Mouse (Mus musculus) heart, adult 18-20 months (tissue): ENCODE results near the gene Rnf4. TPM values are rescaled to one million over a fixed set of nuclear protein-coding genes. Genes with fewer than 3 reads are reported as not detected.

Experiments
- total RNA-seq, 2 experiments: library from RNA; stranded (reverse); gene quantifications; 2 replicates each; pipeline ENCODE4 v1.2.3; 2021

Rnf4 gene
- total RNA-seq, 2 experiments from 2014 or later, result 29.1 to 32.2 TPM

Other genes with a start within 250 kb of the Rnf4 start
- gene Poln, start 166.8 kb upstream of the Rnf4 start, total RNA-seq, result 10 to 100 TPM; 10.9 to 13.0 TPM
- gene Haus3, start 166.8 kb upstream of the Rnf4 start, total RNA-seq, result 1 to 10 TPM; 5.3 TPM
- gene Mxd4, start 148.6 kb upstream of the Rnf4 start, total RNA-seq, result 10 to 100 TPM; 68.7 to 77.8 TPM
- under 1 TPM; 0.42 to 0.59 TPM for gene Zfyve28, start 47.8 kb upstream of the Rnf4 start, total RNA-seq
- gene Cfap99, start 47.7 kb upstream of the Rnf4 start, total RNA-seq, result not detected
- gene Fam193a, start 33.6 kb downstream of the Rnf4 start, total RNA-seq, result 10 to 100 TPM; 21.2 to 29.8 TPM
- gene Tnip2, start 177.7 kb downstream of the Rnf4 start, total RNA-seq, result 1 to 10 TPM; 5.7 to 5.9 TPM
- gene Sh3bp2, start 189.5 kb downstream of the Rnf4 start, total RNA-seq, result 1 to 10 TPM; 2.6 to 3.2 TPM
- gene Add1, start 237.4 kb downstream of the Rnf4 start, total RNA-seq, result 100 to 1,000 TPM; 124 to 133 TPM